Comparison of ENCODE assay signal across 8 mouse cellular contexts in the genomic region with DNA sequence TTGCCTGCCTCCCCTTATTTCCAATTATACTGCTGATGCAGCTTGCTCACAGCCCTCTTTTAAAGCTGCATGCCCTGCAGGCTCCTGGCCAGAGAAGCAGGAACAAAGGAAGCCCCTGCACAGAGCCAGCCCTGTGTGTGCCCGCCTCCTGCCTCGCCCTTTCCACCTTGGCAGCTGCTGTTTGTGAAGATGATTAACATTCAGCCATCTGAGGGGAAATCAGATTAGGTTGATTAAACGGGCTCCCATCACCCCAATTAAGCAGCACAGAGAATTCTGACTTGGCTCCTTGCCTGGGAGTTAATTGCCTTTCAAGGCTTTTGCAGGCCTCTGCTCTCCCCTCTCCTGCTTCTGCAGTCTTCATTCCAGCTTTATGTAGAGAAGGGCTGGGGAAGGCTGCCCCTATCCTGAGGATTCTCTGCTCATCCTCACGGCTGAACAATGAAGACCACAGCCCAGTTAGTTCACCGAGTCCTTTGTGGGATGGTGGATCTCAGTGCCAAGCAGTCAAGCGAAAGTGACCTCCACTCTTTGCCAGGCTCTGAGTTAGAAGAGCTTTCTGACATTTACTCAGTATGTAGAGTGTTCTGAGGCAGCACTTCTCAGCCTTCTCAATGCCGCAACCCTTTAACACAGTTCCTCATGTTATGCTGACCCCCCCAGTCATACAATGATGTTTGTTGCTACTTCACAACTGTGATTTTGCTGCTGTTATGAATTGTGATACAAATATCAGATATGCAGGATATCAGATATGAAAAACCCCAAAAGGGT. TPM values are rescaled to one million over a fixed set of nuclear protein-coding genes. Genes with fewer than 3 reads are reported as not detected.
DNase-seq lines count a peak whose midpoint lies in the region; ATAC-seq and TF ChIP-seq lines count a peak whose summit lies in the region.

No protein-coding gene starts in this region.

- no peak overlapping the region for H3K4me3 ChIP-seq in heart, embryonic 10.5 days
- H3K4me3 ChIP-seq in heart, adult 2 months = no peak overlapping the region
- H3K4me3 ChIP-seq in midbrain, embryonic 11.5 days (ENCODE audit: low read depth, low read length) = no peak overlapping the region

- H3K9me3 ChIP-seq in heart, embryonic 10.5 days = no peaks in the 10 kb centered on the region
- H3K9me3 ChIP-seq in midbrain, embryonic 11.5 days (ENCODE audit: control insufficient read depth, low read length) = no peaks in the 10 kb centered on the region

- no peak overlapping the region for H3K4me2 ChIP-seq in midbrain, embryonic 11.5 days

- ATAC-seq in midbrain, embryonic 11.5 days (ENCODE audit: low FRiP score) = 0 out of 2 replicates have a peak, but pooled peaks have one; percentile 48

- TF ChIP-seq EP300 in heart, adult 2 months (IDR thresholded peaks at IDR 0.05; ENCODE audit: insufficient read depth, low read depth, low read length) = no peak

- 0 out of 2 replicates have a peak overlapping the region, but pooled peaks have one; percentile 42 for H3K27ac ChIP-seq in heart, embryonic 10.5 days
- H3K27ac ChIP-seq in heart, adult 2 months = no peak overlapping the region
- H3K27ac ChIP-seq in midbrain, embryonic 11.5 days (ENCODE audit: low read depth, low read length) = peak overlapping the region; percentile 55

- H3K9ac ChIP-seq in heart, adult 2 months (ENCODE audit: low read depth, low read length) = no peak overlapping the region
- H3K9ac ChIP-seq in midbrain, embryonic 11.5 days (ENCODE audit: low read length) = peak overlapping the region; percentile 39; the same call in 1 of the 2 replicates

- no peak for TF ChIP-seq POLR2A in heart, adult 2 months (IDR thresholded peaks at IDR 0.05; ENCODE audit: insufficient read depth, low read depth, low read length)

- H3K36me3 ChIP-seq in heart, embryonic 10.5 days = no peaks in the 10 kb centered on the region
- H3K36me3 ChIP-seq in heart, adult 2 months (ENCODE audit: control insufficient read depth, insufficient read depth, low read length) = no peaks in the 10 kb centered on the region
- no peaks in the 10 kb centered on the region for H3K36me3 ChIP-seq in midbrain, embryonic 11.5 days (ENCODE audit: control insufficient read depth, insufficient read depth, low read length)

- 46% methylated on average over 7 of the region's 7 CpGs for WGBS in heart, embryonic 10.5 days
- 51% methylated on average over 7 of the region's 7 CpGs for WGBS in heart, adult 2 months
- WGBS in midbrain, embryonic 11.5 days = 30% methylated on average over 7 of the region's 7 CpGs

- H3K27me3 ChIP-seq in heart, embryonic 10.5 days (ENCODE audit: insufficient read depth, poor library complexity, severe bottlenecking) = peaks cover 15% of the 10 kb centered on the region
- no peaks in the 10 kb centered on the region for H3K27me3 ChIP-seq in heart, adult 2 months (ENCODE audit: control insufficient read depth, insufficient read depth, low read length)
- no peaks in the 10 kb centered on the region for H3K27me3 ChIP-seq in midbrain, embryonic 11.5 days (ENCODE audit: control insufficient read depth, insufficient read depth, low read length)

- DNase-seq in heart, embryonic 10.5 days (ENCODE audit: low spot score) = no peak
- no peak for DNase-seq in heart, adult 2 months
- DNase-seq in forelimb bud, embryonic 11.5 days (ENCODE audit: low read depth, low spot score) = peak; percentile 31
- DNase-seq in kidney, postnatal 14 days = peak; percentile 70
- DNase-seq in midbrain, embryonic 11.5 days (ENCODE audit: low spot score, missing footprints) = no peak
- DNase-seq in spleen, adult 18-20 months = no peak
- no peak for DNase-seq in spleen, adult 12 weeks (ENCODE audit: low spot score)
- DNase-seq in gastrocnemius, postnatal 25 days = no peak

- intact Hi-C loops in heart, adult 2 months (cut with DNase I) = no loop called here

- TF ChIP-seq CTCF in heart, adult 2 months (IDR thresholded peaks at IDR 0.05) = no peak

- no peaks in the 10 kb centered on the region for H3K79me2 ChIP-seq in heart, adult 2 months (replicated peaks; ENCODE audit: control insufficient read depth, insufficient read depth, low read length)

- peaks cover 5% of the 10 kb centered on the region for H3K4me1 ChIP-seq in heart, embryonic 10.5 days
- H3K4me1 ChIP-seq in heart, adult 2 months (ENCODE audit: control insufficient read depth, insufficient read depth, low read length) = no peaks in the 10 kb centered on the region; the same call in 1 of the 2 replicates
- H3K4me1 ChIP-seq in midbrain, embryonic 11.5 days (ENCODE audit: control insufficient read depth, insufficient read depth, low read length) = no peaks in the 10 kb centered on the region

RNA-seq across cellular contexts. Expression of a gene that starts 2.9 kb away (rescaled TPM):
- not detected in 2 replicates for polyA plus RNA-seq in heart, embryonic 10.5 days (2016; fragmentation: Nextera tagmentation; extraction: Ambion mirVana)
- 1 to 10 TPM; 3.0 to 4.8 TPM for total RNA-seq in heart, adult 2 months (2021)
- polyA plus RNA-seq in heart, adult 2 months (2012; rRNA removed) = 4.8 and 10.1 TPM in 2 replicates
- 0.12 and 0.16 TPM in 2 replicates for polyA plus RNA-seq in midbrain, embryonic 11.5 days (2014; fragmentation: Nextera tagmentation; extraction: Ambion mirVana)
- 100 to 1,000 TPM in 1 of 2 experiments, 10 to 100 TPM in 1; 28.8 to 105 TPM for total RNA-seq in gastrocnemius, postnatal 25 days (2021)

RNA-seq across cellular contexts. Expression of a gene that starts 26.1 kb away (rescaled TPM):
- 43.0 and 43.5 TPM in 2 replicates for polyA plus RNA-seq in heart, embryonic 10.5 days (2016; fragmentation: Nextera tagmentation; extraction: Ambion mirVana)
- 100 to 1,000 TPM in 1 of 2 experiments, 10 to 100 TPM in 1; 98.8 to 114 TPM for total RNA-seq in heart, adult 2 months (2021)
- 18.0 and 32.2 TPM in 2 replicates for polyA plus RNA-seq in heart, adult 2 months (2012; rRNA removed)
- polyA plus RNA-seq in midbrain, embryonic 11.5 days (2014; fragmentation: Nextera tagmentation; extraction: Ambion mirVana) = 45.8 and 54.3 TPM in 2 replicates
- 10 to 100 TPM; 44.9 to 60.0 TPM for total RNA-seq in gastrocnemius, postnatal 25 days (2021)

Comparison
In these comparisons a context has a peak if more than half of its experiments do, and no peak if none do; other contexts are left out.
1. DNase-seq: peak in forelimb bud, embryonic 11.5 days (single experiment) and kidney, postnatal 14 days (single experiment); none in heart, embryonic 10.5 days (single experiment), heart, adult 2 months (0 of 2), midbrain, embryonic 11.5 days (single experiment), spleen, adult 18-20 months (0 of 2), spleen, adult 12 weeks (single experiment) and gastrocnemius, postnatal 25 days (single experiment).